Mouse (Mus musculus): Measurements from ENCODE around the gene Elovl2. TPM values are rescaled to one million over a fixed set of nuclear protein-coding genes. Genes with fewer than 3 reads are reported as not detected.

The Elovl2 gene
- total RNA-seq, 2 experiments from 2014 or later, result 0.06 TPM; not detected in 1

DNA sequence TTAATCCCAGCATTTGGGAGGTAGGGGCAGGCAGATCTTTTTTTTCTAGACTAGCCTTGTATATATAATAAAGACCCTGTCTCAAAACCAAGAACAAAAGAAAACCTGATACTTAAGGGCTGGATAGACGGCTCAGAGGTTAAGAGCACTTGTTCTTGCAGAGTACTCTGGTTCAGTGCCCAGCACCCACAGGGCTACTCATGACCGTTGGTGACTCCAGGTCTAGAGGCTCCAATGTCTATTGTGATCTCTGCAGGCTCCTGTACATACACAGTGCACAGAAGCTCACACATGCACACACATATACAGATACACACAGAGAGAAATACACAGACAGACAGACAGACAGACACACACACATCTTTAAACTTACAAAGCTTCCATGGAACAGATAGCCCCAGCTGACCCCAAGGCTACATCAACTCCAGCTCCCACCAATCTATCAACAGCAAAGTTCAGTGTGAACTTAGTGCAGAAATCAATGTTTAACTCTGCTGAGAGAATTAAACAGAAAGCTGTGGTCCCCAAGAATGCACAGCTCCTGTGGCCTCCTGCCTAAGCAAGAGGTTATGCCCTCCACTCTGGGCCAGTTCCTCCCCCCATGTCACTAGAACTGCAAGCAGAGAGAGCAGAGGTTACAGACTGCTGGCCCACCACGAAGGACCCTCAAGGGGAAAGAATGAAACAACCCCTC, 24.4 kb downstream of the Elovl2 start:
- intact Hi-C loops (cut with DNase I), result no loop called here
- no peak overlapping the region for H3K27ac ChIP-seq
- TF ChIP-seq CTCF (IDR thresholded peaks at IDR 0.05), result no peak
- H3K4me3 ChIP-seq, result no peak overlapping the region
- DNase-seq, result no peak

GRCm38 (mm10) chr13:41187886-41188285, 32.3 kb downstream of the Elovl2 start:
- no peak for TF ChIP-seq CTCF (IDR thresholded peaks at IDR 0.05)
- intact Hi-C loops (cut with DNase I), result no loop called here
- Histone ChIP-seq H3K4me3 (no peak overlapping the region), H3K27ac (no peak overlapping the region)
- no peak for DNase-seq

- intact Hi-C loops (cut with DNase I), result no loop called here
- no peak for TF ChIP-seq CTCF (IDR thresholded peaks at IDR 0.05)
Measured at GRCm38 (mm10) chr13:41158426-41158825, 61.8 kb downstream of the Elovl2 start.

GRCm38 (mm10) chr13:41153146-41153545, 67.1 kb downstream of the Elovl2 start:
- no peak for TF ChIP-seq CTCF (IDR thresholded peaks at IDR 0.05)
- no peak for DNase-seq
- no peak overlapping the region for H3K27ac ChIP-seq
- intact Hi-C loops (cut with DNase I), result no loop called here
- no peak overlapping the region for H3K4me3 ChIP-seq

More at GRCm38 (mm10) chr13:41158426-41158825, 61.8 kb downstream of the Elovl2 start:
- Histone ChIP-seq H3K27ac (no peak overlapping the region), H3K4me3 (no peak overlapping the region)
- DNase-seq, result no peak

- peak; percentile 90 for TF ChIP-seq CTCF (IDR thresholded peaks at IDR 0.05)
- no peak overlapping the region for H3K27ac ChIP-seq
- peak; percentile 61 for DNase-seq
- H3K4me3 ChIP-seq, result no peak overlapping the region
- intact Hi-C loops (cut with DNase I), result loop anchor here (1.0 to 10.0 kb wide), 2 partner anchors 92 to 429 kb away; no protein-coding TSS in a partner anchor
Measured at GRCm38 (mm10) chr13:41146271-41146670, 73.9 kb downstream of the Elovl2 start.

- intact Hi-C loops (cut with DNase I), result loop anchor here (10.0 kb wide), 1 partner anchor 429 kb away; no protein-coding TSS in a partner anchor
- no peak for DNase-seq
- TF ChIP-seq CTCF (IDR thresholded peaks at IDR 0.05), result no peak
Measured at GRCm38 (mm10) chr13:41145433-41145970, 74.7 kb downstream of the Elovl2 start.

DNA sequence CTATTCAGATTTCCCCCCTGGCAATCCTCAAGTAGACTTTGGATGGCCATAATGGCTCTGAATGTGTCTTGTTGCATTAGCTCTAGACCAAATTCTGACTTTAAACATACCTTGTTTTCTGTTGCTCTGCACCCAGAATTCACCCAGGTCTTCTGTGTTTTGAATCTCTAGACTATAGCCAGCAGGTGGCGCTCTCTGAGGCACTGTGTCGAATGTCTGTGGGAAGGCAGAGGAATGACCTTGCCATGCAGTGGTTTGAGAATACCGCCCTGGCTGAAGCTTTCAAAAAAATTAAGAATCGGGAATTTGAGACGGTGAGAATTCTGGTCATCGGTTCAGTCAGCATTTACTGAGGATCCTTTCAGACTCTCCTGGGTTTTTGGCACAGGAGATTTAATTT, 85.3 kb downstream of the Elovl2 start:
- intact Hi-C loops (cut with DNase I), result loop anchor here (1.0 kb wide), 1 partner anchor 103 kb away; no protein-coding TSS in a partner anchor
- Histone ChIP-seq H3K27ac (no peak overlapping the region), H3K4me3 (no peak overlapping the region)
- TF ChIP-seq CTCF (IDR thresholded peaks at IDR 0.05), result peak; percentile 79
- peak; percentile 62 for DNase-seq

More at GRCm38 (mm10) chr13:41145433-41145970, 74.7 kb downstream of the Elovl2 start:
- H3K27ac ChIP-seq, result no peak overlapping the region
- no peak overlapping the region for H3K4me3 ChIP-seq

Other genes with a start within 250 kb of the Elovl2 start
- gene Pak1ip1, start 219.4 kb downstream of the Elovl2 start, total RNA-seq (2021), result 10 to 100 TPM; 25.5 to 25.8 TPM
- 10 to 100 TPM; 66.9 to 86.2 TPM for gene Tmem14c, start 204.1 kb downstream of the Elovl2 start, total RNA-seq (2021)
- not detected for gene Mak, start 140.7 kb downstream of the Elovl2 start, total RNA-seq (2021)
- gene Gcm2, start 109.4 kb downstream of the Elovl2 start, total RNA-seq (2021), result not detected
- not detected for gene Sycp2l, start 106.1 kb downstream of the Elovl2 start, total RNA-seq (2021)
- gene Smim13, start 29.4 kb upstream of the Elovl2 start, total RNA-seq (2021), result 10 to 100 TPM; 37.7 to 42.7 TPM
- not detected for gene Gm17364, start 53.6 kb upstream of the Elovl2 start, total RNA-seq (2021)

Data from gastrocnemius, adult 2 months (tissue).